Mouse (Mus musculus): ENCODE measurements at regions not wholly inside any gene's neighbourhood (a gene's known extent, or its start where the extent isn't known, plus 50 kb on each side); places are given as distances from the start of the nearest gene placed in this dataset.

DNA sequence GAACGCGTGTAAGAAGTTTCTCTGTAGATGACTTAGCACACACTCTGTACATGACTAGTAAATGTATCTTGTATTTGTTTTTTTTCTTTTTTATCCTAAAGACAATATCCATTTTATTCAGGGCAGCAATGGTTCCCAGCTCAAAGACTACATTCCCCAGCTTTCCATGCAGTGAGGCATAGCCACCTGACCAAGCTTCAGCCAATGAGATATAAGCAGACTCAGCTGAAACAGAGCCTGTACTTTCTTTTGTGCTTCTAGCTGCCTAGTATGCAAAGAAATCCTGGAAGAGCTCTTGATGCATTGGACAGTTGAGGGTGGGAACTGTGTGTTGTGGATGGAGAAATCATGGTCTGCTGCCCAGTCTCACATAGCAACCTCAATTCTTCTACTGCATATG, 202.4 kb upstream of the Cadm1 start:
- TF ChIP-seq CTCF (conservative IDR thresholded peaks at IDR 0.05 in 1 of 2, IDR thresholded peaks at IDR 0.05 in 1 of 2; ENCODE audit: low read depth in 2 of 2, low read length in 2 of 2) (no peak), POLR2A (IDR thresholded peaks at IDR 0.05; ENCODE audit: low read depth, low read length) (no peak), SMC3 (IDR thresholded peaks at IDR 0.05; ENCODE audit: low read depth, low read length) (no peak), NELFE (IDR thresholded peaks at IDR 0.05; ENCODE audit: low read depth, low read length) (no peak), E2F4 (IDR thresholded peaks at IDR 0.05; ENCODE audit: insufficient replicate concordance, low read depth, low read length) (no peak), USF2 (conservative IDR thresholded peaks at IDR 0.05; ENCODE audit: low read depth, low read length) (no peak), MAZ (IDR thresholded peaks at IDR 0.05; ENCODE audit: low read depth, low read length) (no peak), UBTF (IDR thresholded peaks at IDR 0.05; ENCODE audit: low read depth, low read length) (no peak), EP300 (IDR thresholded peaks at IDR 0.05; ENCODE audit: low read length) (no peak), USF1 (IDR thresholded peaks at IDR 0.05; ENCODE audit: low read depth, low read length) (no peak)
